Comparison of ENCODE assay signal across 8 mouse cellular contexts in the genomic region with DNA sequence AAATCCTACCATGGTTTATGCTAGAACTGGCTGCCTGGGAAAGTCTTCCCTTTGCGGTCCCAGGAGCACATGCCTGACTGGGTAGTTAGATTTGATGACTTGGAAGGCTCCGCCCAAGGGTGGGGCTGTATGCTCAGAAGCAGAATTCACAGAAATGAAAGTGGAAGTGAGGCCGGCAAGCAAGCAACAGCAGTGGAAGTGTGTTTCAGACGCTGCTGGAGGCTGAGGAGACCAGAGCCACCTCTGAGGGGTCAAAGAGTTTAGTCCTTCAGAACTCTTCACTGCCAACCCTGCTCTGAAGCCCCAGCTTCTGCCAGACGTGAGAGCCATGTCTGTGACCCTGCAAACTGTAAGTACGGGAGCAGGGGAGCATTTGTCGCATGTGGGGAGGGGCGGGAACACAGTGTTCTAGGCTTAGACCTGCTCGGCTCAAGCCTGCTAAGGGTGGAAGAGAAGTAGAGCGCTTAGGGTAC. TPM values are rescaled to one million over a fixed set of nuclear protein-coding genes. Genes with fewer than 3 reads are reported as not detected.
DNase-seq lines count a peak whose midpoint lies in the region; ATAC-seq and TF ChIP-seq lines count a peak whose summit lies in the region.

A gene (plus strand): TSS at position 134 of the 473 bp plus-strand sequence.

- peaks cover 31% of the 10 kb centered on the region for H3K4me1 ChIP-seq in limb, embryonic 15.5 days

- no peaks in the 10 kb centered on the region for H3K27me3 ChIP-seq in limb, embryonic 15.5 days
- no peaks in the 10 kb centered on the region for H3K27me3 ChIP-seq in myocyte (ENCODE audit: control insufficient read depth, insufficient read depth, insufficient read length)

- H3K79me2 ChIP-seq in myocyte (ENCODE audit: control insufficient read depth, insufficient read depth) = peaks cover 16% of the 10 kb centered on the region

- H3K9me3 ChIP-seq in limb, embryonic 15.5 days = no peaks in the 10 kb centered on the region

- H3ac ChIP-seq in myocyte (ENCODE audit: control insufficient read depth, insufficient read length) = peak within 1 kb of the TSS; percentile 3

- peak; percentile 91 for DNase-seq in CD4-positive helper T cell, adult 2 months (ENCODE audit: low read depth, low spot score)
- DNase-seq in ZHBTc4 (ENCODE audit: low read depth, low spot score) = peak; percentile 86
- peak; percentile 72 for DNase-seq in thymus, postnatal 4 days
- DNase-seq in right cerebral cortex, postnatal 14 days = no peak

- H3K9ac ChIP-seq in limb, embryonic 15.5 days = peak within 1 kb of the TSS; percentile 55; the same call in 1 of the 2 replicates

- TF ChIP-seq POLR2A in myocyte (IDR thresholded peaks at IDR 0.05; ENCODE audit: insufficient read length, low read depth) = peak; percentile 75

- peak within 1 kb of the TSS; percentile 81 for H3K27ac ChIP-seq in limb, embryonic 15.5 days

- H3K36me3 ChIP-seq in limb, embryonic 15.5 days = peaks cover 27% of the 10 kb centered on the region
- H3K36me3 ChIP-seq in myocyte (ENCODE audit: control insufficient read depth, insufficient read depth) = peaks cover 27% of the 10 kb centered on the region

- WGBS in limb, embryonic 15.5 days = 10% methylated on average over 10 of the region's 10 CpGs

- H3K4me3 ChIP-seq in limb, embryonic 15.5 days = peak within 1 kb of the TSS; percentile 45
- H3K4me3 ChIP-seq in myocyte = peak within 1 kb of the TSS; percentile 34

- peak within 1 kb of the TSS; percentile 51 for H3K4me2 ChIP-seq in limb, embryonic 15.5 days
- H3K4me2 ChIP-seq in myocyte (ENCODE audit: low read depth) = peak within 1 kb of the TSS; percentile 73

- ATAC-seq in erythroid progenitor cell, adult 5-6 weeks (replicated peaks; ENCODE audit: low FRiP score, poor library complexity, severe bottlenecking) = peak; percentile 96
- ATAC-seq in hematopoietic stem cell, adult 5-6 weeks (replicated peaks in 1 of 2; ENCODE audit: insufficient read depth in 1 of 2, low FRiP score in 2 of 2, low TSS enrichment in 1 of 2, low read depth in 1 of 2, poor library complexity in 2 of 2, severe bottlenecking in 2 of 2) = peak; percentile 94
- peak; percentile 59 for ATAC-seq in limb, embryonic 15.5 days (ENCODE audit: insufficient number of reproducible peaks, low FRiP score, low TSS enrichment, low read depth)

TF ChIP-seq in myocyte, 11 proteins besides CTCF, POLR2A, EP300 and RAD21:
- TF ChIP-seq MAX (IDR thresholded peaks at IDR 0.05; ENCODE audit: low read depth) = no peak
- no peak for TF ChIP-seq MYOG (IDR thresholded peaks at IDR 0.05; ENCODE audit: control insufficient read depth in 1 of 3, insufficient read depth in 1 of 3, insufficient read length in 2 of 3, low read depth in 2 of 3)
- peak; percentile 74 for TF ChIP-seq POLR2AphosphoS2 (IDR thresholded peaks at IDR 0.05; ENCODE audit: insufficient read length, low read depth)
- peak; percentile 32 for TF ChIP-seq SRF (IDR thresholded peaks at IDR 0.05; ENCODE audit: control insufficient read depth, insufficient read length, low read depth)
- TF ChIP-seq TCF12 (IDR thresholded peaks at IDR 0.05; ENCODE audit: insufficient read depth, poor library complexity, severe bottlenecking) = no peak
- no peak for TF ChIP-seq MYOD1 (IDR thresholded peaks at IDR 0.05; ENCODE audit: control insufficient read depth in 1 of 3, insufficient read length in 2 of 3, low read depth in 2 of 3)

RNA-seq across cellular contexts. Expression of the gene that starts here (rescaled TPM):
- 39.8 and 73.2 TPM in 2 replicates for total RNA-seq in erythroid progenitor cell, adult 5-6 weeks (2015; ENCODE audit: low replicate concordance)
- 43.6 and 47.4 TPM in 2 replicates for total RNA-seq in erythroid progenitor cell, adult 5-6 weeks (2017; ENCODE audit: low replicate concordance)
- total RNA-seq in hematopoietic stem cell, adult 5-6 weeks (2017) = 34.3 and 37.2 TPM in 2 replicates
- 23.2 and 25.1 TPM in 2 replicates for polyA plus RNA-seq in limb, embryonic 15.5 days (2015; fragmentation: Nextera tagmentation; extraction: Ambion mirVana)
- polyA plus RNA-seq in myocyte (2012; fragmentation: generic; extraction: Trizol) = 24.8 TPM
